Mouse (Mus musculus): ENCODE results near the gene Arrb2. TPM values are rescaled to one million over a fixed set of nuclear protein-coding genes. Genes with fewer than 3 reads are reported as not detected.

Arrb2 gene
- polyA plus RNA-seq, 1 experiment, result 520 TPM

GRCm38 (mm10) chr11:70440637-70441036 lies 8.2 kb downstream of the Arrb2 start:
- H3K4me1 ChIP-seq (ENCODE audit: control insufficient read depth, insufficient read depth, low read length), result peaks cover 52% of the 10 kb centered on the region
- no peak overlapping the region for H3K4me3 ChIP-seq (ENCODE audit: insufficient read depth, low read length)
- TF ChIP-seq POLR2A (IDR thresholded peaks at IDR 0.05; ENCODE audit: borderline replicate concordance, low read depth, low read length) (no peak), CTCF (IDR thresholded peaks at IDR 0.05; ENCODE audit: low read depth, low read length) (no peak)
- H3K27ac ChIP-seq (ENCODE audit: insufficient read depth, low read depth, low read length), result no peak overlapping the region

- no peak for TF ChIP-seq POLR2A (IDR thresholded peaks at IDR 0.05; ENCODE audit: borderline replicate concordance, low read depth, low read length)
- no peak for TF ChIP-seq CTCF (IDR thresholded peaks at IDR 0.05; ENCODE audit: low read depth, low read length)
- peaks cover 53% of the 10 kb centered on the region for H3K4me1 ChIP-seq (ENCODE audit: control insufficient read depth, insufficient read depth, low read length)
- H3K27ac ChIP-seq (ENCODE audit: insufficient read depth, low read depth, low read length), result peak overlapping the region; percentile 6; the same call in 1 of the 2 replicates
- H3K4me3 ChIP-seq (ENCODE audit: insufficient read depth, low read length), result no peak overlapping the region
Measured at GRCm38 (mm10) chr11:70441882-70442281, 9.4 kb downstream of the Arrb2 start.

- no peak for TF ChIP-seq CTCF (IDR thresholded peaks at IDR 0.05; ENCODE audit: low read depth, low read length)
- TF ChIP-seq POLR2A (IDR thresholded peaks at IDR 0.05; ENCODE audit: borderline replicate concordance, low read depth, low read length), result no peak
- H3K27ac ChIP-seq (ENCODE audit: insufficient read depth, low read depth, low read length), result no peak overlapping the region
- H3K4me3 ChIP-seq (ENCODE audit: insufficient read depth, low read length), result no peak overlapping the region
- H3K4me1 ChIP-seq (ENCODE audit: control insufficient read depth, insufficient read depth, low read length), result peaks cover 59% of the 10 kb centered on the region
Measured at GRCm38 (mm10) chr11:70443964-70444363, 11.5 kb downstream of the Arrb2 start.

- peak overlapping the region; percentile 44 for H3K27ac ChIP-seq (ENCODE audit: insufficient read depth, low read depth, low read length)
- TF ChIP-seq POLR2A (IDR thresholded peaks at IDR 0.05; ENCODE audit: borderline replicate concordance, low read depth, low read length) (no peak), CTCF (IDR thresholded peaks at IDR 0.05; ENCODE audit: low read depth, low read length) (no peak)
Measured at GRCm38 (mm10) chr11:70444667-70445066, 12.2 kb downstream of the Arrb2 start.

GRCm38 (mm10) chr11:70446756-70447155 lies 14.3 kb downstream of the Arrb2 start:
- TF ChIP-seq CTCF (IDR thresholded peaks at IDR 0.05; ENCODE audit: low read depth, low read length) (peak; percentile 67), POLR2A (IDR thresholded peaks at IDR 0.05; ENCODE audit: borderline replicate concordance, low read depth, low read length) (no peak)
- H3K4me3 ChIP-seq (ENCODE audit: insufficient read depth, low read length), result no peak overlapping the region
- H3K4me1 ChIP-seq (ENCODE audit: control insufficient read depth, insufficient read depth, low read length), result peaks cover 55% of the 10 kb centered on the region
- H3K27ac ChIP-seq (ENCODE audit: insufficient read depth, low read depth, low read length), result peak overlapping the region; percentile 90

More at GRCm38 (mm10) chr11:70444667-70445066, 12.2 kb downstream of the Arrb2 start:
- H3K4me3 ChIP-seq (ENCODE audit: insufficient read depth, low read length), result no peak overlapping the region
- peaks cover 59% of the 10 kb centered on the region for H3K4me1 ChIP-seq (ENCODE audit: control insufficient read depth, insufficient read depth, low read length)

- TF ChIP-seq POLR2A (IDR thresholded peaks at IDR 0.05; ENCODE audit: borderline replicate concordance, low read depth, low read length) (no peak), CTCF (IDR thresholded peaks at IDR 0.05; ENCODE audit: low read depth, low read length) (no peak)
- Histone ChIP-seq H3K27ac (ENCODE audit: insufficient read depth, low read depth, low read length) (peak overlapping the region; percentile 90), H3K4me1 (ENCODE audit: control insufficient read depth, insufficient read depth, low read length) (peaks cover 49% of the 10 kb centered on the region), H3K4me3 (ENCODE audit: insufficient read depth, low read length) (no peak overlapping the region)
Measured at GRCm38 (mm10) chr11:70447373-70447772, 14.9 kb downstream of the Arrb2 start.

GRCm38 (mm10) chr11:70450926-70451325 lies 18.5 kb downstream of the Arrb2 start:
- H3K4me3 ChIP-seq (ENCODE audit: insufficient read depth, low read length), result no peak overlapping the region
- peaks cover 56% of the 10 kb centered on the region for H3K4me1 ChIP-seq (ENCODE audit: control insufficient read depth, insufficient read depth, low read length)
- TF ChIP-seq CTCF (IDR thresholded peaks at IDR 0.05; ENCODE audit: low read depth, low read length) (no peak), POLR2A (IDR thresholded peaks at IDR 0.05; ENCODE audit: borderline replicate concordance, low read depth, low read length) (no peak)
- H3K27ac ChIP-seq (ENCODE audit: insufficient read depth, low read depth, low read length), result no peak overlapping the region

GRCm38 (mm10) chr11:70451797-70452498 lies 19.5 kb downstream of the Arrb2 start, which contains the start of gene Med11:
Gene Med11, plus strand, starts transcription at chr11:70451919.
- Histone ChIP-seq H3K4me1 (ENCODE audit: control insufficient read depth, insufficient read depth, low read length) (peaks cover 54% of the 10 kb centered on the region), H3K4me3 (ENCODE audit: insufficient read depth, low read length) (peak within 1 kb of the TSS; percentile 90), H3K27ac (ENCODE audit: insufficient read depth, low read depth, low read length) (peak within 1 kb of the TSS; percentile 96)
- no peak for TF ChIP-seq POLR2A (IDR thresholded peaks at IDR 0.05; ENCODE audit: borderline replicate concordance, low read depth, low read length)
- peak; percentile 76 for TF ChIP-seq CTCF (IDR thresholded peaks at IDR 0.05; ENCODE audit: low read depth, low read length)

GRCm38 (mm10) chr11:70453261-70454044 lies 21.0 kb downstream of the Arrb2 start:
- peak overlapping the region; percentile 14; the same call in 1 of the 2 replicates for H3K4me3 ChIP-seq (ENCODE audit: insufficient read depth, low read length)

More at GRCm38 (mm10) chr11:70453261-70454044, 21.0 kb downstream of the Arrb2 start:
- H3K4me1 ChIP-seq (ENCODE audit: control insufficient read depth, insufficient read depth, low read length), result peaks cover 48% of the 10 kb centered on the region
- TF ChIP-seq POLR2A (IDR thresholded peaks at IDR 0.05; ENCODE audit: borderline replicate concordance, low read depth, low read length) (no peak), CTCF (IDR thresholded peaks at IDR 0.05; ENCODE audit: low read depth, low read length) (no peak)
- H3K27ac ChIP-seq (ENCODE audit: insufficient read depth, low read depth, low read length), result peak overlapping the region; percentile 96
